Mouse (Mus musculus) midbrain, embryonic 11.5 days (tissue): Measurements from ENCODE around the gene Tcp11l1. TPM values are rescaled to one million over a fixed set of nuclear protein-coding genes. Genes with fewer than 3 reads are reported as not detected.

Source experiments
- ATAC-seq: fragments of 200-750 bp; cut with Nextera tagmentation; 2 replicates; pipeline ENCODE4 v1.8.0; 2017; ENCODE audit warnings: moderate TSS enrichment, moderate library complexity; ENCODE audit not compliant: low FRiP score
- DNase-seq: peaks from one replicate; pipeline ENCODE4 v3.0.0; 2015; ENCODE audit warnings: low spot score; ENCODE audit errors: missing footprints
- H3K27ac ChIP-seq: fragments of 300-500 bp; sonication (generic); 2 replicates; pipeline ENCODE4 v1.5.1; 2014; ENCODE audit warnings: low read depth, low read length
- H3K27me3 ChIP-seq: fragments of 300-500 bp; sonication (generic); 2 replicates; pipeline ENCODE4 v1.6.1; 2014; ENCODE audit warnings: mild to moderate bottlenecking, low read length, moderate library complexity, mixed read lengths; ENCODE audit not compliant: control insufficient read depth, insufficient read depth
- H3K36me3 ChIP-seq: fragments of 300-500 bp; sonication (generic); 2 replicates; pipeline ENCODE4 v1.6.1; 2014; ENCODE audit warnings: mild to moderate bottlenecking, low read length, moderate library complexity, mixed read lengths; ENCODE audit not compliant: control insufficient read depth, insufficient read depth
- H3K4me1 ChIP-seq: fragments of 300-500 bp; sonication (generic); 2 replicates; pipeline ENCODE4 v1.6.1; 2014; ENCODE audit warnings: low read length; ENCODE audit not compliant: control insufficient read depth, insufficient read depth
- H3K4me2 ChIP-seq: fragments of 300-500 bp; sonication (generic); 2 replicates; pipeline ENCODE4 v1.6.1; 2014; ENCODE audit warnings: mild to moderate bottlenecking, moderate library complexity
- H3K4me3 ChIP-seq: fragments of 300-500 bp; sonication (generic); 2 replicates; pipeline ENCODE4 v1.5.1; 2014; ENCODE audit warnings: low read depth, low read length
- H3K9ac ChIP-seq: fragments of 300-500 bp; sonication (generic); 2 replicates; pipeline ENCODE4 v1.6.1; 2014; ENCODE audit warnings: low read length
- H3K9me3 ChIP-seq: fragments of 300-500 bp; sonication (generic); 2 replicates; pipeline ENCODE4 v1.6.1; 2016; ENCODE audit warnings: low read length; ENCODE audit not compliant: control insufficient read depth
- WGBS: fragments of 180-500 bp; shearing (Covaris S2); extraction: QIAGEN DNeasy Blood & Tissue Kit; methylation state at CpG from one replicate; pipeline ENCODE4 v1.1.7; 2014; 5-methylcytosine and 5-hydroxymethylcytosine counted together
- polyA plus RNA-seq: library from polyadenylated mRNA; unstranded; fragments of >200 nt; fragmentation: Nextera tagmentation; extraction: Ambion mirVana; gene quantifications from 2 replicates; pipeline ENCODE4 v1.2.1, GENCODE M21; 2014

Gene Tcp11l1
- polyA plus RNA-seq, 1 experiment from 2014 or later, result 58.4 TPM

DNA sequence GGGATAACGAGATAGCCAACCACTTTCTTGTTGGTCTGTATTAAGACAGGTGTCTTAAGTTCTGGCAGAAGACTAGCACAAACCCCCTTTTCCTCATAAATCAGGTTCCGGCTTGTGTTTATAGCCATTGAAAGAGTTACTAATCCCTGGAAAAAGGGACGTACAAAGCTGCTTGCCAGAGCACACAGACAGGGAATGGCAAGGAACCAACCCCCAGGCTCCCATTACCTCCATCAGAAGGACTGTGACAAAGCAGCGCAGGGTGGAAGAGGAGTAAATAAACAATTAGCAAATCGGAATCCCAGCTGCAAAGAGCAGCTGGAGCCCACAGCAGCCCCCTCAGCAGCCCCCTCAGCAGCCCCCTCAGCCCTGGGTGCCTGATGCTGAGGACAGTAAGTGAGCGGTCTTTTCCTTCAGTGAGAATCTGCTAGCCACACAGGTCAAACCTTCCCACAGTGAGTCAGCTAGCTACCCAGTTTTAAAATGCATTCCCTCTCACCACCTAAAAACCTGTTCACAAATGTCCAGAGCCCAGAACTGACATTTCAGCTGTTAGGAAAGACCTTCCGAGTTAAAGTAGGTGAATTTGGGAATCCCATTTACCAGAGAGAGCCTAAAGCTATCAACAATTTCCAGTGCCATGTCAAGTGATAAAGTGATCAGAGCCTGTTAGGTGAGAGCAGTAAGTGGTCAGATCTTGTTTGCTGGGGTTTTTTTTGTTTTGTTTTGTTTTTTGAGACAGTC, 29.2 kb upstream of the Tcp11l1 start:
- Histone ChIP-seq H3K9me3 (no peaks in the 10 kb centered on the region), H3K27ac (no peak overlapping the region), H3K36me3 (no peaks in the 10 kb centered on the region), H3K9ac (no peak overlapping the region), H3K4me1 (no peaks in the 10 kb centered on the region), H3K27me3 (peaks cover 11% of the 10 kb centered on the region; the same call in 1 of the 2 replicates), H3K4me3 (no peak overlapping the region), H3K4me2 (no peak overlapping the region; the same call in 1 of the 2 replicates)
- DNase-seq (peak; percentile 87), ATAC-seq (no peak)
- 25% methylated on average over 7 of the region's 7 CpGs for WGBS

DNA sequence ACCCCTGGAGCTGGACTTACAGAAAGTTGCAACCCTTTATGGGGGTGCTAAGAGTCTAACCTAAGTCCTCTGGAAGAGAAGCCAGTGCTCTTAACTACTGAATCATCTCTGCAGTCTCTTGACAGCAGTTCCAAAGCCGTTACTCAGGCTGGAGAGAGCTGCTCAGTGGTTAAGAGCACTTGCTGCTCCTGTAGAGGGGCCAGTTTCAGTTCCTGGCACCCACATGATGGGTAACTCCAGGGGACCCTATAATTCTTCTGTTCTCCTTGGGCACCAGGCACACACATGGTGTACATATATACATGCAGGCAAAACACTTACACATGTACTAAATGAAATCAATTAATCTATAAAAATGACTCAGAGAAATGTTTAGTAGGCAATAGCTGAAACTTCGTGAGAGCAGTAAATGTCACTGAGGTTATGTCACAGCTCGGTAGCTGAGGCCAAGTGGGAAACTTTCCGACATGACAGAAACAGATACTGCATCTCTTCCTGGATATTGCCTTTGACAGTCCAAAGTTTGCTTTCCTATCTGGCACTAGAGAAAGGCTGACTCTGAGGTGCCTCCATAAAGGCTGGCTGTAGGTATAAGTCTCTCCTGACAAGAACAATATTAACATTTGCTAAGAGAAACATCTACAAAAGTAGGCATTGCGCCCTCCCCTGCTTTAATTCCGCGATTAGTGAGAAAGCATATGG, 28.4 kb upstream of the Tcp11l1 start:
- no peak for DNase-seq
- H3K4me2 ChIP-seq, result no peak overlapping the region
- 57% methylated on average over 7 of the region's 7 CpGs for WGBS

DNA sequence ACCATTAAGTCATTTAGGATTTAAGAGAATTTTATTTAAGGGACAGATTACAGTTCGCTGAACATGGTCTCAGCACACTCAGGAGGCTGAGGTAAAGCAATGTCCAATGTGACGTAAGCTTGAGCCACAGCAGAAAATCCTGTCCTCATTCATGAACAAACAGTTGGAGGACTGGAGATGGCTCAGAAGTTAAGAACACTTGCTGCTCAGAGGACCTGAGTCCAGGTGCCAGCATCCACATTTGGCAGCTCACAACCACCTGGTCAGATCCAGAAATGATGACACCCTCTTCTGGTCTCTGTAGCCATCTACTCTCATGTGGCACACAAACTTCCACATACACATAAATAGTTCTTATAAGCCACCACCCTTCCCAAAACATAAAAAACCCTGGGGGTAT, 27.7 kb upstream of the Tcp11l1 start:
- WGBS, result 86% methylated on average over 2 of the region's 2 CpGs
- Histone ChIP-seq H3K4me1 (no peaks in the 10 kb centered on the region), H3K9me3 (no peaks in the 10 kb centered on the region), H3K27ac (no peak overlapping the region), H3K36me3 (no peaks in the 10 kb centered on the region), H3K4me3 (no peak overlapping the region), H3K27me3 (peaks cover 11% of the 10 kb centered on the region; the same call in 1 of the 2 replicates), H3K4me2 (no peak overlapping the region), H3K9ac (no peak overlapping the region)
- ATAC-seq (no peak), DNase-seq (no peak)

More for the DNA sequence above, 28.4 kb upstream of the Tcp11l1 start:
- no peak for ATAC-seq
- Histone ChIP-seq H3K4me1 (no peaks in the 10 kb centered on the region), H3K4me3 (no peak overlapping the region), H3K27ac (no peak overlapping the region), H3K27me3 (peaks cover 11% of the 10 kb centered on the region; the same call in 1 of the 2 replicates), H3K36me3 (no peaks in the 10 kb centered on the region), H3K9ac (no peak overlapping the region), H3K9me3 (no peaks in the 10 kb centered on the region)

DNA sequence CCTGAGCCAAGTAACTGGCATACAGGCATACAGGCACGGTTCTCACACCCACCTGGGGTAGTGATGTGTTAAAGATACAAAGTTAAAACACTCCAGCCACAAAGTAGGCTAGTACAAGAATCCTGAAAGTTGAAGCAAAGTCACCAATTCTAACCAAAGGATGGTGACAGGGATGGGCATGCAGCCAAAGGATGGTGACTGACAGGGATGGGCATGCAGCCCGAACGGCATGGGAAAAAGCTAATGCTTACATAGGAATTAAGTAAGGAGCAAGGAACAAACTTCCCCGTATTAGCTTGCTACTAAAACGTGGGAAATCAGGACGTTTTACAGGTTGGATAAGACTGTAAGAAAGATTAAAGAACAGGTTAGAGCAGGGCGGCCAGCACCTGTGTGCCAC, 24.3 kb upstream of the Tcp11l1 start:
- DNase-seq (no peak), ATAC-seq (no peak)
- H3K4me3 ChIP-seq, result no peak overlapping the region
- H3K27me3 ChIP-seq, result peaks cover 1% of the 10 kb centered on the region; the same call in 1 of the 2 replicates
- H3K27ac ChIP-seq, result no peak overlapping the region
- 77% methylated on average over 7 of the region's 7 CpGs for WGBS
- H3K36me3 ChIP-seq, result no peaks in the 10 kb centered on the region
- H3K9ac ChIP-seq, result no peak overlapping the region
- no peaks in the 10 kb centered on the region for H3K4me1 ChIP-seq
- no peaks in the 10 kb centered on the region for H3K9me3 ChIP-seq
- H3K4me2 ChIP-seq, result no peak overlapping the region

DNA sequence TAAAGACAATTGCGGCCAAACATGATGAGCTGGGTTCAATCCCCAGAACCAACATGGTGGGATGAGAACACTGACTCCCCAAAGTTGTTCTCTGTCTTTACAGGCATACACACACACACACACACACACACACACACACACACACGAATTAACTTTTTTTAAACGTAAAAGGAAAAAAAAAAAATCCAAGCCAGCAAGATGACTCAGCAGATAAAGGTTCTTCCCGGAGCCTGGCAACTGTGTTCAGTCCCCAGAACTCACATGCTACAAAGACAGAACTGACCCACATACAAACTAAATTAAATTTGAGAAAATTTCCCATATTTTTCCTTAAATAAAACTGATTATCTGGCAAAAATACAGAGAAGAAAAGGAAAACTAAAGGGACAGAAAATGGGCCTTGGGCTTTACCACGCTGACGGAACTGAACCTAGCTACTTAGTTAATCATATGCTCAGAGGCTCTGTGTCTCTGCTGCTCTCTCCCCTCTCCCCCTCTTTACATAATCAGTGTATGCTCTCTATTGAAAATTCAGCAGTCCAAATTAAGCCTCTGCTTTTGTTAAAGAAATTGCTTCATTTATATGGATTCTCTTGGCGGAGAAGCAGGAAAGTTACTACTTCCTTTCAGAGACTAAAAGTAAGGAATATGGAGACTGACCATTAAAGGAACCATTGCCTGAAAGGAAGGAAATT, 20.7 kb upstream of the Tcp11l1 start:
- DNase-seq, result no peak
- Histone ChIP-seq H3K36me3 (no peaks in the 10 kb centered on the region), H3K4me1 (no peaks in the 10 kb centered on the region), H3K27me3 (no peaks in the 10 kb centered on the region), H3K27ac (no peak overlapping the region), H3K9me3 (no peaks in the 10 kb centered on the region), H3K9ac (no peak overlapping the region), H3K4me2 (no peak overlapping the region), H3K4me3 (no peak overlapping the region)
- 77% methylated on average over 7 of the region's 7 CpGs for WGBS
- ATAC-seq, result no peak

DNA sequence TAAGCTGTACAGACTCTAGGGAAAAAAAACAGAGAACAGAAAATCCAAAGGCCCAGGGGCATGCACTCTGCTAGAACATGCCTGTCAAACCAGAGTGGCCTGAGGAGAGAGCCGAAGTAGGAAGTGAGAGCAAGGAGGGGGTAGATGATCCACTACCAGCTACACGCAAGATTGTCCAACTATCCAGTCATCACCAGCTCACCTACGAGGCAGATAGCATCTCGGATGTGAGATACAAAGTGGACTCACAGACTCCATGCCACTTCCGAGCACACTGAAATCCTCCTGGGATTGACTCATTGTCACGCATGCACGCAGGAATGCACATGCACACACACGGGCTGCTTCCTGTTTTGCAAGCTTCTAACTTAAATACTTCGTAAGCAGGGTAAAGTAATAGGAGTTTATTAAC, 20.1 kb upstream of the Tcp11l1 start:
- H3K4me2 ChIP-seq, result no peak overlapping the region
- 92% methylated on average over 9 of the region's 9 CpGs for WGBS
- H3K27ac ChIP-seq, result no peak overlapping the region
- H3K27me3 ChIP-seq, result no peaks in the 10 kb centered on the region
- H3K4me3 ChIP-seq, result no peak overlapping the region
- no peaks in the 10 kb centered on the region for H3K9me3 ChIP-seq
- DNase-seq (no peak), ATAC-seq (no peak)
- H3K4me1 ChIP-seq, result no peaks in the 10 kb centered on the region
- no peak overlapping the region for H3K9ac ChIP-seq
- no peaks in the 10 kb centered on the region for H3K36me3 ChIP-seq

DNA sequence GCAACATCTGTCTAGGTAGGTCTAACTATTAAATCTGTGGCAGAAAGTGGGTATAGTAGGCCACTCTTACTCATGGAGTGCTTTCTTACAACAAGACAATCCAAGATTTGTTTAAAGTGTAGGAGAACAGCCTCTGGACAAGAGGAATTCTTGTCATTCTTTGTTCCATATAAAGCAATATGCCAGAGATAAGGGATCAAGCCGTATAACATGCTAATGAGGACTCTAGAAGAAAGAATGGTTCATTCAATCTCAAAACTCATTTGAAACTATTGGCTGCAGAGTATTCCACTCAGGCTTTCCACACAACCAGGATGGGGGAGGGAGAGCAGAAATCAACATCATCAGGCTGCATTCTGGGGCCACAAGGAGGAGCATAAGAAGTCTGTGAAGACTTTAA, 15.4 kb upstream of the Tcp11l1 start:
- Histone ChIP-seq H3K27ac (no peak overlapping the region), H3K4me2 (no peak overlapping the region), H3K4me1 (no peaks in the 10 kb centered on the region), H3K9ac (no peak overlapping the region), H3K4me3 (no peak overlapping the region), H3K9me3 (no peaks in the 10 kb centered on the region), H3K27me3 (no peaks in the 10 kb centered on the region), H3K36me3 (no peaks in the 10 kb centered on the region)
- ATAC-seq (no peak), DNase-seq (no peak)
- 79% methylated on average over 1 of the region's 1 CpGs for WGBS

DNA sequence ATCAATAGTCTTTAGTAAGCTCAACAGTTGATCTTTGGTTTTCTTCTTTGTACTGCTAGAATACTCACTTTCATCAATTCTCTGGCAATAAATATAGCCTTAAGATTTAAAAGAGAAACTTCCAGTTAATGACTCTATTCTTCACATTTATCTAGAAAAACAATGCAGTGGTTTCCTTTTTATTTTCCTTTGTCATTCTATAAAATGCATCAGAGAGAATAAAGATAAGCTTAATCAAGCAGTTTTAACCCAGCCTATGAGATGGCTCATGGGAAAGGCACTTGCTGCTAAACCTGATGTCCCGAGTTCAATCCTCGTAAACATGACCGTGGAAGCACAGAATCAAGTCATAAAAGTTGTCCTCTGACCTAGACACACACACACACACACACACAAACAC, 10.1 kb upstream of the Tcp11l1 start:
- no peaks in the 10 kb centered on the region for H3K27me3 ChIP-seq
- H3K4me1 ChIP-seq, result no peaks in the 10 kb centered on the region
- H3K4me3 ChIP-seq, result no peak overlapping the region
- no peak overlapping the region for H3K9ac ChIP-seq
- H3K4me2 ChIP-seq, result no peak overlapping the region
- no peak for ATAC-seq
- DNase-seq, result no peak
- 87% methylated on average over 3 of the region's 3 CpGs for WGBS
- no peak overlapping the region for H3K27ac ChIP-seq
- H3K36me3 ChIP-seq, result no peaks in the 10 kb centered on the region
- H3K9me3 ChIP-seq, result no peaks in the 10 kb centered on the region

DNA sequence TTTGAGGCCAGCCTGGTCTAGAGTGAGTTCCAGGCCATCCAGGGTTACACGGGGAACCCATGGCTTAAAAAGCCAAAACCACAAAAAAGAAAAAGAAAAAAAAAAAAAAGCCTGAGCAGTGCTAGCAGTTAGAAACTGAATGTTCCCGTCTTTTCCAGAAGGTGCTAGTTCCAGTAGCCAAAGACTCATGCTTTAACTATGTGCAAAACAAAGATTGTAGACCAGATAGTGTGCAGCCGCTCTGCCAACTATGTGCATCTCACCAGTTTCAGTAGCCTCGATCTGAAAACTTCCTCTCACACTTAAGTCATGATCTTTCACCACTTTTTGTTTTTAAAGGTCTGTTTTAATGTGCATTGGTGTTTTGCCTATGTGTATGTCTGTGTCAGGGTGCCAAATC, 5.9 kb upstream of the Tcp11l1 start:
- Histone ChIP-seq H3K4me2 (no peak overlapping the region), H3K27ac (no peak overlapping the region), H3K4me1 (no peaks in the 10 kb centered on the region), H3K9ac (no peak overlapping the region), H3K36me3 (no peaks in the 10 kb centered on the region), H3K9me3 (no peaks in the 10 kb centered on the region), H3K4me3 (no peak overlapping the region), H3K27me3 (no peaks in the 10 kb centered on the region)
- ATAC-seq (no peak), DNase-seq (no peak)
- WGBS, result 86% methylated on average over 4 of the region's 4 CpGs
